Mouse (Mus musculus): ENCODE data around the gene Gm49027. TPM values are rescaled to one million over a fixed set of nuclear protein-coding genes. Genes with fewer than 3 reads are reported as not detected.
A peak's percentile ranks its signal among the peaks of the same experiment; 100 is the strongest.

Gene Gm49027
- total and polyA plus RNA-seq, 3 experiments, result 0.38 TPM; not detected in 2

- no peaks in the 10 kb centered on the region for H3K9me3 ChIP-seq (replicated peaks; ENCODE audit: low read length)
- H3K27ac ChIP-seq (ENCODE audit: insufficient read depth, low read depth), result no peak overlapping the region
- H3K4me2 ChIP-seq (ENCODE audit: insufficient read depth, low read depth, poor library complexity, severe bottlenecking), result no peak overlapping the region
- H3K36me3 ChIP-seq (replicated peaks in 1 of 2; ENCODE audit: control insufficient read depth in 1 of 2, insufficient read depth in 1 of 2, low read length in 1 of 2), result peaks cover 23 to 68% of the 10 kb centered on the region in 2 experiments
- no peaks in the 10 kb centered on the region for H3K27me3 ChIP-seq (replicated peaks)
- TF ChIP-seq JUN (IDR thresholded peaks at IDR 0.05; ENCODE audit: insufficient read depth, low read depth, low read length) (no peak), UBTF (IDR thresholded peaks at IDR 0.05; ENCODE audit: low read depth, low read length) (no peak)
- H3K9ac ChIP-seq (ENCODE audit: insufficient read depth, low read depth), result no peak overlapping the region
- in situ Hi-C loops (cut with MboI; ENCODE audit: low pct_ligation_motif_present, low pct_unique_long_range_greater_than_20kb, low sequenced_read_pairs), result no loop called here
- no peak overlapping the region for H3K4me3 ChIP-seq (replicated peaks in 1 of 3; ENCODE audit: low read depth in 2 of 3, low read length in 2 of 3, poor library complexity in 1 of 3)
- peaks cover 3 to 21% of the 10 kb centered on the region in 2 experiments for H3K4me1 ChIP-seq (ENCODE audit: control insufficient read depth in 1 of 2, insufficient read depth in 2 of 2)
- dilution Hi-C loops (cut with MboI; ENCODE audit: extremely low pct_ligation_motif_present, extremely low pct_unique_long_range_greater_than_20kb, low sequenced_read_pairs), result no loop called here
- H3K79me2 ChIP-seq (replicated peaks; ENCODE audit: control insufficient read depth, extremely low read depth, insufficient read depth, poor library complexity, severe bottlenecking), result no peaks in the 10 kb centered on the region; the same call in none of the 2 replicates
- DNase-seq (ENCODE audit: extremely low read depth), result no peak
These were observed 718 bp upstream of the Gm49027 start for GRCm38 (mm10) chr5:123525916-123526495.

GRCm38 (mm10) chr5:123524393-123524750 is 916 bp downstream of the Gm49027 start:
- H3K4me1 ChIP-seq (ENCODE audit: control insufficient read depth in 1 of 2, insufficient read depth in 2 of 2), result peaks cover 3 to 21% of the 10 kb centered on the region in 2 experiments
- H3K79me2 ChIP-seq (replicated peaks; ENCODE audit: control insufficient read depth, extremely low read depth, insufficient read depth, poor library complexity, severe bottlenecking), result no peaks in the 10 kb centered on the region; the same call in none of the 2 replicates
- H3K27ac ChIP-seq (ENCODE audit: insufficient read depth, low read depth), result no peak overlapping the region
- H3K36me3 ChIP-seq (replicated peaks in 1 of 2; ENCODE audit: control insufficient read depth in 1 of 2, insufficient read depth in 1 of 2, low read length in 1 of 2), result peaks cover 12 to 64% of the 10 kb centered on the region in 2 experiments
- H3K9ac ChIP-seq (ENCODE audit: insufficient read depth, low read depth), result no peak overlapping the region
- 0 out of 2 replicates have a peak overlapping the region, but pooled peaks have one; percentile 21 for H3K4me2 ChIP-seq (ENCODE audit: insufficient read depth, low read depth, poor library complexity, severe bottlenecking)
- H3K27me3 ChIP-seq (replicated peaks), result no peaks in the 10 kb centered on the region
- dilution Hi-C loops (cut with MboI; ENCODE audit: extremely low pct_ligation_motif_present, extremely low pct_unique_long_range_greater_than_20kb, low sequenced_read_pairs) (no loop called here), in situ Hi-C loops (cut with MboI; ENCODE audit: low pct_ligation_motif_present, low pct_unique_long_range_greater_than_20kb, low sequenced_read_pairs) (no loop called here)
- no peak for DNase-seq (ENCODE audit: extremely low read depth)
- no peak for TF ChIP-seq CHD2 (IDR thresholded peaks at IDR 0.05; ENCODE audit: low read length)
- TF ChIP-seq POLR2A (IDR thresholded peaks at IDR 0.05; ENCODE audit: low read depth, low read length), result no peak
- no peak for TF ChIP-seq NELFE (IDR thresholded peaks at IDR 0.05; ENCODE audit: low read depth, low read length)
- no peak for TF ChIP-seq TBP (conservative IDR thresholded peaks at IDR 0.05; ENCODE audit: low read depth, low read length)
- TF ChIP-seq MAFK (IDR thresholded peaks at IDR 0.05; ENCODE audit: insufficient replicate concordance, low read length), result no peak
- no peaks in the 10 kb centered on the region for H3K9me3 ChIP-seq (replicated peaks; ENCODE audit: low read length)
- H3K4me3 ChIP-seq (replicated peaks in 1 of 3; ENCODE audit: low read depth in 2 of 3, low read length in 2 of 3, poor library complexity in 1 of 3), result peak overlapping the region; percentile 47 to 95 (median 95)

DNA sequence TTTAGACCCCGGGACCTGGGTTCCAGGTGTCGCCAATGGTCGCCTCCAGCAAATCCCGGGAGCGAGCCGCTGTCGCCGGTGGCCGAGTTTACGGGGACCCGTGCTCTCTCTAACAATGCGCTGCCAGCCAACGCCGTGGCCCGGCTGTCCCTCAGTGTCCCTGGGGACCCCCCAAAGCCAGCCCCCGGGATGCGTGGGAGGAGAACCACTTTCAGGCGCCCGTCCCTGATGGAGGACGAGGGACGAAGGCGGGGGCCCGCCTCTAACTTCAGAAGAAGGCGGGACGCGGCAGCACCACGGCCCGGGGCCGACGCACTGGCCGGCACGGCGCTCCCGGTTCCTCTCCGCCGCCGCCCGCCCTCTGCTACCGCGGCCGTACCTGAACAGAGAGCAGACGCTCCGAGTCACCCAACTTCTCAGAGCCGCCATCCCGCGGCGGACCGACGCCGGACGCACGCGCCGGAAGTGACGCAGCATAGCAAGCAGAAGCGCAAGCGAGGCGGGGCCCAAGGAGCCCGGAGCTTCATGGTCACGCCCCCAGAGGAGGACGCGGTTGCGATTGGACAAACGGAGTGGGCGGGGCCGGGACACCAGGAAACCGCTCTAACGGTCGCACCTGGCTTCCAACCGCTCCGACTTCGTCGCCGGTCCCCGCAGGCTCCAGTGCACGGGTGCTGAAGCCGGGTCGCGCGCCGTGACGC is 1.4 kb downstream of the Gm49027 start, which contains the start of gene Diablo:
TSS of gene Diablo (minus strand) at position 485 of the 701 bp plus-strand sequence.
- dilution Hi-C loops (cut with MboI; ENCODE audit: extremely low pct_ligation_motif_present, extremely low pct_unique_long_range_greater_than_20kb, low sequenced_read_pairs), result no loop called here
- Histone ChIP-seq H3K4me1 (ENCODE audit: control insufficient read depth in 1 of 2, insufficient read depth in 2 of 2) (peaks cover 3 to 21% of the 10 kb centered on the region in 2 experiments), H3K4me3 (replicated peaks in 1 of 3; ENCODE audit: low read depth in 2 of 3, low read length in 2 of 3, poor library complexity in 1 of 3) (peak within 1 kb of the TSS; percentile 77 to 95 (median 95)), H3K4me2 (ENCODE audit: insufficient read depth, low read depth, poor library complexity, severe bottlenecking) (peak within 1 kb of the TSS; percentile 75), H3K9ac (ENCODE audit: insufficient read depth, low read depth) (peak within 1 kb of the TSS; percentile 85), H3K9me3 (replicated peaks; ENCODE audit: low read length) (no peaks in the 10 kb centered on the region), H3K36me3 (replicated peaks in 1 of 2; ENCODE audit: control insufficient read depth in 1 of 2, insufficient read depth in 1 of 2, low read length in 1 of 2) (peaks cover 11 to 63% of the 10 kb centered on the region in 2 experiments), H3K79me2 (replicated peaks; ENCODE audit: control insufficient read depth, extremely low read depth, insufficient read depth, poor library complexity, severe bottlenecking) (no peaks in the 10 kb centered on the region; the same call in none of the 2 replicates), H3K27ac (ENCODE audit: insufficient read depth, low read depth) (peak within 1 kb of the TSS; percentile 30; the same call in 1 of the 2 replicates), H3K27me3 (replicated peaks) (no peaks in the 10 kb centered on the region)
- DNase-seq (ENCODE audit: extremely low read depth), result peak; percentile 99
- in situ Hi-C loops (cut with MboI; ENCODE audit: low pct_ligation_motif_present, low pct_unique_long_range_greater_than_20kb, low sequenced_read_pairs), result no loop called here
- TF ChIP-seq CHD1 (IDR thresholded peaks at IDR 0.05; ENCODE audit: low read depth, low read length) (no peak), MXI1 (IDR thresholded peaks at IDR 0.05; ENCODE audit: low read depth, low read length) (peak; percentile 95; the same call in 1 of the 2 replicates), ELF1 (IDR thresholded peaks at IDR 0.05; ENCODE audit: low read depth, low read length) (peak; percentile 85), EP300 (IDR thresholded peaks at IDR 0.05; ENCODE audit: low read length) (no peak), SIN3A (IDR thresholded peaks at IDR 0.05; ENCODE audit: low read length) (peak; percentile 95), ZC3H11A (IDR thresholded peaks at IDR 0.05; ENCODE audit: low read depth, low read length) (no peak), GABPA (IDR thresholded peaks at IDR 0.05; ENCODE audit: insufficient replicate concordance, low read depth, low read length) (no peak), IRF4 (IDR thresholded peaks at IDR 0.05; ENCODE audit: low read depth, low read length) (0 out of 2 replicates have a peak, but pooled peaks have one; percentile 17), USF1 (IDR thresholded peaks at IDR 0.05; ENCODE audit: low read depth, low read length) (no peak), E2F4 (IDR thresholded peaks at IDR 0.05; ENCODE audit: insufficient replicate concordance, low read depth, low read length) (no peak), RAD21 (IDR thresholded peaks at IDR 0.05; ENCODE audit: low read depth, low read length) (no peak), CTCF (conservative IDR thresholded peaks at IDR 0.05 in 1 of 2, IDR thresholded peaks at IDR 0.05 in 1 of 2; ENCODE audit: low read depth in 2 of 2, low read length in 2 of 2) (no peak), MYC (IDR thresholded peaks at IDR 0.05; ENCODE audit: low read depth, low read length) (no peak), NRF1 (IDR thresholded peaks at IDR 0.05; ENCODE audit: low read depth, low read length) (peak; percentile 68), UBTF (IDR thresholded peaks at IDR 0.05; ENCODE audit: low read depth, low read length) (no peak), POLR2A (IDR thresholded peaks at IDR 0.05; ENCODE audit: low read depth, low read length) (peak; percentile 97), USF2 (conservative IDR thresholded peaks at IDR 0.05; ENCODE audit: low read depth, low read length) (no peak), JUND (conservative IDR thresholded peaks at IDR 0.05; ENCODE audit: low read depth, low read length) (no peak), HCFC1 (IDR thresholded peaks at IDR 0.05; ENCODE audit: low read depth, low read length) (peak; percentile 78)
